Mouse (Mus musculus) retina, postnatal 7 days (tissue): ENCODE measurements around the gene Tchp.

Experiments
- DNase-seq: peaks from one replicate; pipeline ENCODE4 v3.0.0-alpha.2; 2012; ENCODE audit warnings: low read depth, low spot score

Gene Tchp

DNA sequence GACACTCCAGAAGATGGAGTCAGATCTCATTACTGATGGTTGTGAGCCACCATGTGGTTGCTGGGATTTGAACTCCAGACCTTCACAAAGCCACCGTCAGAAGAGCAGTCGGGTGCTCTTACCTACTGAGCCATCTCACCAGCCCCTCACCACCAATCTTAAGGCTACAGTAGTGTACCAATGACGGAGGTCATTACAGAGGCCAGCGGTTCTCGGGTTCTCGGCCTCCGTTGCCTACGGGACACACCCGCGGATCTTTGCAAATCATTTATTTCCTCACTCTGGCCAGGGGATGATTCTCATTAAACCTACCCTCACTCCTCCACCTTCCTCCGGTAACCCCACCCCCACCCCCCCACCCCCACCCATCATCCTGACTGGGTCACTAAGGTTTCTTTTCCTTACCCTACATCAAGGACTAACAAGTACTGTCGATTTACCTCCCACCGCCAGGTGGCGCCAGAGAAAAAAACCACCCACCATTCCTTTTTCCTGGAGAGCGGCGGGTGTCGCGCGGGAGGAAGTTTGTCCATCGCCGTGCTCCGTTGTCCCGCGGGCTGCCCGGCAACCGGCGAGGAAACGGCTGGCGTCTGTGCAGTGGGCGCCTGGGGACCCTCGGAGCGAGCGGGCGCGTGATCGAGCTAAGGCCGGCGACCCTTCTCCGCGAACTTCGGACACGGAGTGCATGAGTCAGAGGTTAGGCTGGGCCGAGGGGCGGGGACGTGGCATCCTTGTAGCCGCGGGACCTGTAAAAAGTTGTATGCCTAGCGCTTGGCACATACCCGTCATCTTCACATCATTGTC, at the start of gene Tchp:
Tchp (plus strand) TSS at position 496 of the 804 bp plus-strand sequence.
- peak; percentile 94 for DNase-seq

DNA sequence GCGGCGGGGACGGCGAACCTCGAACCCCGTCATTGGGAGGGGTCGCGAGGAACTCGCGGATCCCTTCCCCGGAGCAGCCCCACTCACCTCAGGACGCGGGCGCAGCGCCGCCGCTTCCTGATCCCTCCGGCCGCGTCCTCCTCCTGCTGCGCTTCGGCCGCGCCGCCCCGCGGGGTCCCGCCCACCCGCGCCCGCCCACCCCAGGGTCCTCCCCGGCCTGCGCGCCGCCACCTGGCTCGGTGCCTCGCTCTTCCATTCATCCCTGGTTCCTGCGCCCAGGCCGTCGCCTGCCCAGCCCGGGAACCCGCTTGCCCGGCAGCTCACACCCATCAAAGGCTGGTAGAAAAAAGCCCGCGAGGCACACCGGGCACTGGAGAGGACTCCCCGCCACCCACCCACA, 49.3 kb upstream of the Tchp start, which contains the start of gene Trpv4:
Trpv4 (minus strand) TSS at position 167 of the 400 bp plus-strand sequence.
- no peak for DNase-seq

DNA sequence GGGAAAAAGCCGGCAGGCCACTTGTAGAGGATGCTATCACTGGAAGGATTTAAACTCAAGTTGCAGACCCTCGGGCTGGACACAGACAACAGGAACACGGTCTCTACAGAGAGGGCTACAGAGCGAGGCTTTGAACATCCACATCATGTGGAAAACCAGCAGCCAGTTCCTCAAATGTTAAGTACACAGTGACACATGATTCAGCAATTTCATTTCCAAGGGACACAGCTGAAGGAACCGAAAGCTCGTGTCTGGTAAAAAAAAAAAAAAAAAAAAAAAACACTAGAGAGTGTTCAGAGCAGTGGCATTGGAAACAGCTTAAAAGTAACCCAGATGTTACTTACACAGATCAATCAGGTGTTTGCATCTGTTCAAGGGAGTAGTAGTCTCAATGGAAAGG, 46.5 kb upstream of the Tchp start:
- no peak for DNase-seq

DNA sequence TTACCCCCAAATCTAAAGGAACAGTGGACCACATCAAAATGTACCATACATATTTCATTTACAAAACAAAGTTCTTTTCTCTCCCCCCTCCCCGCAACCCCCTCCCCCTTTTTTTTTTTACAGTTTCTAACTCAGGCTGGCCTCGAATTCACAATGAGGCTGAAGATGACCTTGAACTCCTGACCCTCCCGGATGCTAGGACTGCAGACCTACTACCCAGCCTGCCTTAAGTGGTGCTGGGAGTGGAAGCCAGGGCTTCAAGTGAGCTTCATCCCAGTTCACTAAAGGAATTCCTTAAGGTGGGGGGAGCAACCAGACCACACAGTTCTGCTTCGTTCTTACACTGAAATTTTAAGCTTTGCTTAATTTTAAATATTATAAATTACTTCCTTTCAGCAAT, 43.4 kb upstream of the Tchp start:
- DNase-seq, result no peak

DNA sequence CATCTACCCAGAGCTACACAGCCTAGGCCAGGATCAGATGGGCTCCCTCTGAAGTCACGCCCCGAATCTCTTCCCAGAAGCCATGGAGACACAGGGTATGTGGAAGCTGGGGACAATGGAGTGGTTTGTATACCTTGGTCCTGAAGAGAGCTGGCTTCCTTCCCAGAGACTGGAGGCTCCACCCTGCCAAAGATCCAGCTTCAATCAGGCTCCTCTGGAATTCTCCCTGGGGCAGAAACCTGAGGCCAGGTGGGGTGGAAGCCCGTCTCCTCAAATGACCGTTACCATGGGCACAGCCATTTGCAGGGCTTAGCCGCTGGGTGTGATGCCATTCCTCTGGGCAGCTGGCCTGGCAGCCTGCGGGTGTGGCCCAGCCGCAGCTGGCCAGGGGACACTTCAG, 42.8 kb upstream of the Tchp start:
- no peak for DNase-seq

DNA sequence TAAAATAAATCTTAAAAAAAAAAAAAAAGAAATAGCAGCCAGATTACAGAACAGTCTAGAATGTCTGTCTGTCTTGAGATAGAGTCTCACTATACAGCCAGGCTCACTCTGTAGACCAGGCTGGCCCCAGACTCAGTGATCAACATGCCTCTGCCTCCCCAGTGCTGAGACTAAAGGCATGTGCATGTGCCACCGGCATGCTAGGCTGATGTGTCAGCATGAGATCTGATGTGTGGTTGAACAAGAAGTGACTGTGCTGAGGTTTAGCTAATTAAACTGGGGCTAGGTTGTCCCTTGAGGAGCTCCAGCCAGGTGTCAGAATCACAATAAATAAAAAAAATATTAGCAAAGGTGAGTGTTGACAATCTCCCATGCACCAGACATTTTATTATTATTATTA, 40.9 kb upstream of the Tchp start:
- DNase-seq, result no peak

DNA sequence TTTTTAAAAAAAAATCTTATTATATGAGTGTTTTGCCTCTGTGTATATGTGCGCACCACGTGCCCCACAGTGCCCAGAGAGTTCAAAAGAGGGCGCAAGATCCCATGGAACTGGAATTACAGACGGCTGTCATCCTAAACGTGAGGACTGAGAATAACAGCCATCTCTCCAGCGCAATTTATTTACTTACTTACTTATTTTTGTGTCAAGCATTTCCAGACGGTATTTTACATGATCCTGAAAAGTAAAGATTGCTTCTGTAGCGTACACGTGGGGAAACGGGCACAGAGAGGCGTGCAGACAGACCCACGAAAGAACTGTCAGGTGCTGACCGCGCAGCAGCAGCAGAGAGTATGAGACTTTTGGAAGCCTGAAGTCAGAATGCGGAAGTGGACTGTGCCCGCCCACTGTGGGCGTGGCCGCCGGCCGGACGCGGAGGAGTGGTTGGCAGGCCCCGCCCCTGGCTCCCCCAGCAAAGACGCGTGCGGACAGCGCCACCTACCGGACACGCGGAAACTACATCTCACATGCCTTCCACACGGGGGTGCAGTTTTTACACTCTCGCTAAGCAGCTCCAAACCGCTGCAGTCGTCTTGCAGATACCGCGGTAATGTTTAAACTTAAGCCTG, 40.2 kb upstream of the Tchp start:
- peak; percentile 95 for DNase-seq

DNA sequence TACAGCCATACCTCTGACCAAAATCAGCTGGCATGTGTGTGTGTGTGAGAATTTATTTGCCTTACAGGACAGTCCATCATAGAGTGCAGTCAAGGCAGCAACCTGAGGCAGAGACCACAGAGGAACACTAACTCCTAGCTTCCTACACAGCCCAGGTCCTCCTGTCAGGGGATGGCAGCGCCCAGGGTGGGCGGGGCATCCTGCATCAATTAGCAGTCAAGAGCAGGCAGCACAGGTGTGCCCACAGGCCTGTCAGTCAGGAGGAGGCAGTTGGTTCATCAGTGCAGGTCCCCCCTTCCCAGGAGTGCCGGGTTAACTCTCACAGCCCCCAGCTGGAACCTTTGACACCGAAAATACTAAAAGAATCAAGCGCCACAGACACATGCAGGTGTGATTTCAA, 38.5 kb upstream of the Tchp start:
- DNase-seq, result no peak

DNA sequence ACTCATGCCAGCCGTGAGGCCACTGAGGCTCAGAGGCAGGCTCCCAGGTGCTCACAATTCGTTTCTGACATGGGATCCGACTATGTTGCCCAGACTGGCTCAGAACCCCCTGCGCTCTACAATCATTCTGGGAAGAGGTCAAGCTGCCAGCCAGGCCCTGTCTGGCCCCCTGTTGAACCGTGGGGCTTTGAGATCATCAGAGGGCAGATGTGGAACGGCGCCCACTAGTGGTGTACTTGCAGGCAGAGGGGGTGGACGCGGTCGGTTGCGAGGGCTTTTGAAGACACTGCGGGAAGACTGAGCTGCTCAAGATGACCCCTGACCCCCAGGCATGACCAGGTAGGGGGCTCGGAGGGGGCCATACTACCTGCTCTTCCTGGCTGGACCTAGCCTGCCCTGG, 34.4 kb upstream of the Tchp start:
- DNase-seq, result no peak

DNA sequence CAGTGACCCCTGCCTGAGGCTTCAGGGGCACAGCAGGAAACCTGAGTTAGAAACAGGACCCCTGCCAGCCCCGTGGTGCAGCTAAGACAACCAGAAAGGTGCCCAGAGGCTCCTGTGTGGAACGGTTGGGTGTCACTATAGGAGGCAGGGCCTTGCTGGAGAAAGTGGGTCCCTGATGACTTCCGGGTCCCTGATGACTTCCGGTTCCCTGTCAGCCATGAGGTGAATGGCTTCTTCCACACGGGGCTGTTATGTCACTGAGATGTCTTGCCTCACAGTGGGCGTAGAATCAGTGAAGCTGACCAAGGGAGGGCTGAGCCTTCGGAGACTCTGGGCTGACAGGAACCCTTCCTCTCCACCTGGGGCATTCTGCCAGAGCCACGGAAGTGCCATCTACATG, 33.0 kb upstream of the Tchp start:
- DNase-seq, result no peak

DNA sequence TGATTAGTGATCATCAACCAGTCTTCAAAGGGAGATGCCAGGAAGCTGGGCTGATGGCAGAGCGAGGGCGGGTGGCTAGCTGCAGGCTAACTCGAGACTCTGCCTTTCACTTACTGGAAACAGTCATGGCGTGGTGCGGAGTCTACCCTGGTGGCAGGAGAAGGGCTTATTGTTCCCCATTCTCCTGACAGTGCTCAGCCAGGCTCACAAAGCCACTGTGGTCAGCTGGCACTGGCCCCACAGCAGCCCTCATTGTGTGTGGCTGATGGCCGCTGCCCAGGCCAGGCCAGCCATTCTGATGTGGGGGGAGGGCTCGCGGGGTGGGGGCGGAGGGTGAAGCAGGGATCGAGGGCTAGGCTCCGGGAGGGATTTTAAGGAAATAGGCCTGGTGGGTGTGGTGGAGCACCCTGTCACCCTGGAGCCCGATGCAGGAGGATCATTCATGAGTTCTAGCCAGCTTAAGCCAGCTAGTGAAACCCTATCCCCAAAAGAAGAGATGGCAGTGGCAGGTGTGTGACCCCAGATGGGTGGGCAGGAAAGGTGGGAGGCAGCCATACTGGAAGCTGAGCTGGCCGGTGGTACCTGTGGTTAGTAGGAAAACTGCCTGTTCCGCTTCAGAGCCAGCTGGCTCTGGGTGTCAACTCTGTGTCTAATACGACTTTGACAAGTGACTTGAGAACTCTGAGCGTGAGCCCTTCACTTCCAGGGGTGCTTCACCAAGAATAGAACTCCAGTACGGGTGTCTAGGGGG, 27.5 kb upstream of the Tchp start:
- DNase-seq, result no peak

DNA sequence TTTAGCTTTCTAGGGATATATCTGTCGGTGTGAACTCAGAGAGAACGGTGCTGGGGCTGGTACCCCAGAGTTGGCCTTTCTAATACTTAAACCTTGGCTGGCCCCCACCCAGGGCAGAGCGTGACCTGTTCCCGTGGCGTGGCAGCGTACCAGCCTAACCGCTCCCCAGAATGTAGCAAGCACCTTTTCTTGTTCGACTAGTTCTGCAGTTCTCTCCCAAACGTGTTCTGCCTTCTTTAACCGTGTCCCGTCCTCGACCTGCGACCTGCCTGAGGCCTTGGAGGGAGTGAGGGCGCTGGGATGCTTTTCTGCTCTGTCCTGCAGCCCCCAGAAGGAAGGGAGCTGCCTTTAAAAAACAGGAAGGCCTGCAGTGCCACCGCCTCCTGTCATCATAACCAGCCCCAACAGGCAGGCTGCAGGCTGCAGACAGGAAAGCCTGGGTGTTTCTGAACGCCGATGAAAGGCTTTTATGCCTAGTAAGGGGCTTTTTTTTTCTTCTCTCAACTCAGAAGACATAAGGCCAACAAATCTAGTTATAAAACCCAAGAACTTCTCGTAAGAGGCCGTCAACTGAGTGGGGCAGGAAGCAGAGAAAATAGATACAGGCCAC, 26.8 kb upstream of the Tchp start:
- no peak for DNase-seq

DNA sequence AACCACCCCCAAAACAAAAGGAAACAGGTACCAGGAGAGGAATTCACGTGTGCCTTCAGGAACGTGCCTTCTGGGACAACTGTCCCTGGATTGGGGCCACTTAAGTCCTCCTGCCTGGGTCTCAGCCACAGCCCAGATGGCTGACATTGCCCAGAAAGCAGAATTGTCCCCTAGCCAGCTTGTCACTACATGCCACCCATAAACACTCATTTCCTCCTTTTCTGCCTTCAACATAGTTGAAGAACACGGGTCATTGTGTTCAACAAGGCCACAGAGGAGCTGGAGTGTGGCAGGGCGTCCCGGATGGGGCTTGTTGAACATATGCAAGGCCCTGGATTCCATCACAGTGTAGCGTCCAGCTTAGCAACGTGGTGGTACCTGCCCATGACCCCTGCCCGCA, 25.8 kb upstream of the Tchp start:
- no peak for DNase-seq

DNA sequence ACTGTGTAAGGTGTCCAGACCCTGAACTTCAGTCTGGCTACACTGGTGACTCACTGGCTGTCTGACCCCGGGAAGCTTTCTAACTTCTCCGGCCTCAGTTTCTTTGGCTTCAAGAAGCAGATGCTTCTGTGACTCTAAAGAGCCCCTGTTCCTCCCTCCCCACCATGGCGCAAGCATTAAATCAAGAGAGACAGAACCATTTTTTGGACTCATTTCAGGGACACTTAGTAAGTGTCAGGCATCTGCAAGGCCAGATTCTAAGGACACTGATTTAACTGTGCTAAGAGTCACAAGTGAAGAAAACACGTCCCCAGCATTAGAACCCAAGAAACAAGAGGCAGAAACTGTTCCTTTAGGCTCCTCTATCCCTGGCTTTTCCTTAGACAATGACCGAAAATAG, 21.6 kb upstream of the Tchp start:
- DNase-seq, result no peak

DNA sequence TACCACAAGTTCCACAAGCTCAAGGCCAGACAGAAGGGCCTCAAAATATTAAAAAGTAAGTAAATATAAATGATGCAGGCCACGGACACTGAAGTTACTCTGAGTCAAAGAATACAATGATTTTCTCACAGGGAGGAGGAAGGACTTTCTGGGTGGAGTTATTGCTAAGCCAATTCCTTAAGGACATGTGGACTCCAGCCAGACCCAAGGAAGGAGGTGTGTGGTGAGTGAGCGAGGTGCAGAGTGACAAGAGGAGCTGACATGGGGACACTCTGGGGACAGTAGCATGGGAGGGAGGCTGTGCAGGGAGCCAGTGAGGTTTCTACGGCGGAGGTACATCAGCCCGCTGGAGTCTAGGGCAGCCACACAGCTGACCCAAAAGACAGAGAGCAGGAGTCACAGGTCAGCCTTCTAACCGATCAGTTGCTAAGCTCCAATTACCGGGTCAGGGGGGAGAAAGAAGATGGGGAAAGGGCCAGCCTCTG, 20.8 kb upstream of the Tchp start:
- no peak for DNase-seq

DNA sequence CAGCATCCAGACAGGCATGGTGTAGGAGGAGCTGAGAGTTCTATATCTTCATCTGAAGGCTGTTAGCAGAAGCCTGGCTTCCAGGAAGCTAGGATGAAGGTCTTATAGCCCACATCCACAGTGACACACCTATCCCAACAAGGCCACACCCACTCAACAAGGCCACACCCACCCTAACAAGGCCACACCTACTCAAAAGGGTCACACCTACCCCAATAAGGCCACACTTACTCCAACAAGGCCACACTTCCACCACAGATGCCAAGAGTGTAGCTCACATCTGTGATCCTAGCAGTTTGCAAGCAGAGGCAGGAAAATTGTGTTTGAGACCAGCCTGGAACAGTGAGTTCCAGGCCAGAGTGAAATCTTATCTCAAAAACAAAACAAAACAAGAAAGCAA, 19.7 kb upstream of the Tchp start:
- no peak for DNase-seq

DNA sequence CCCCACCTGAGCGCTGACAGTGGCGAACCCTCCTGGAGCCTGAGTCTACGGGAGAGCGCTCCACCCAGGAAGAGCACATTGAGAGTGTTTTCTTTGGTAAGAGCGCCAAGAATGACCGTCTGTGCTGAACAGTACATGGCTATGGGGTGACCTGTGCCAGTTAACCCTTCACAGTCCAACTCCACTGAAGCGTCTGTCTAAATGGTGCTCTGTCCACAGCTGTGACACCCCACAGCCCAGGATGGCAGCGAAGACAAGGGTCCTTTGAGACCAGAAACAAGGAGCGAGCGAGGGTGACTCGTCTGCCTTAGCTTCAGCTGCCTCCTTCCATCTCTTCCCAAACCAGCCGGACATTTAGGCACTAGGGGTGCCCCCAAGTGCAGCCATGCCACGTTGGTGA, 18.9 kb upstream of the Tchp start:
- DNase-seq, result no peak

DNA sequence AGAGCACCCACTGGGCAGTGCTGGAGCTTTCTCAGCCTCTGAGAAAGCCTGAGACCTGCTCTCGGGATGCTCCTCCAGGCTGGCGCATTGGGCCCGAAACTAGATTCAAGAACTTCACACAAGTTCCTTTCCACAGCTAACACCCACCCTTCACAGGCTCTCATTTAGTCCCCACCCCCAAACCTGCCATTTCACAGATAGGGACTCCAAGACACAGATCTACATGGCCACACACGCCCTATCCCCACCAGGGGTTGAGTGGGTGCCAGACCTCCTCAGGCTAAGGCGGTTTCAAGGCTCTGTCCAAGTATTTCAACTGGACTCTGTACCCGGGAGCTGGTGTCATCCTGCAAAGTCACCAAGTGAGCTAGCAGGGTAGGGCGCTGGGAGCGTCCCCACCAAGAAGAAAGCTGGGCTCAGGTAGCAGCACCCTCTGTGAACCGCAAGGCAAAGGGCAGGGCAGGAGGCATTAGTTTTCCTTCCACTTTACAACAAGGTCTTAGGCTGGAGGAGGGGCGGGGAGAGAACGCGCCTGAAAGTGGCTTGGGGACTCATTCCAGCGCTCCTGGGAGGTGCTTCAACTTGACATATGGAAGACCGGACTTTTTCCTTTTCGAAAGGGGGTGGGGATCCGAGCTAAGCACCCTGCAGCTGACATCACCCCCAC, 17.7 kb upstream of the Tchp start:
- DNase-seq, result no peak

DNA sequence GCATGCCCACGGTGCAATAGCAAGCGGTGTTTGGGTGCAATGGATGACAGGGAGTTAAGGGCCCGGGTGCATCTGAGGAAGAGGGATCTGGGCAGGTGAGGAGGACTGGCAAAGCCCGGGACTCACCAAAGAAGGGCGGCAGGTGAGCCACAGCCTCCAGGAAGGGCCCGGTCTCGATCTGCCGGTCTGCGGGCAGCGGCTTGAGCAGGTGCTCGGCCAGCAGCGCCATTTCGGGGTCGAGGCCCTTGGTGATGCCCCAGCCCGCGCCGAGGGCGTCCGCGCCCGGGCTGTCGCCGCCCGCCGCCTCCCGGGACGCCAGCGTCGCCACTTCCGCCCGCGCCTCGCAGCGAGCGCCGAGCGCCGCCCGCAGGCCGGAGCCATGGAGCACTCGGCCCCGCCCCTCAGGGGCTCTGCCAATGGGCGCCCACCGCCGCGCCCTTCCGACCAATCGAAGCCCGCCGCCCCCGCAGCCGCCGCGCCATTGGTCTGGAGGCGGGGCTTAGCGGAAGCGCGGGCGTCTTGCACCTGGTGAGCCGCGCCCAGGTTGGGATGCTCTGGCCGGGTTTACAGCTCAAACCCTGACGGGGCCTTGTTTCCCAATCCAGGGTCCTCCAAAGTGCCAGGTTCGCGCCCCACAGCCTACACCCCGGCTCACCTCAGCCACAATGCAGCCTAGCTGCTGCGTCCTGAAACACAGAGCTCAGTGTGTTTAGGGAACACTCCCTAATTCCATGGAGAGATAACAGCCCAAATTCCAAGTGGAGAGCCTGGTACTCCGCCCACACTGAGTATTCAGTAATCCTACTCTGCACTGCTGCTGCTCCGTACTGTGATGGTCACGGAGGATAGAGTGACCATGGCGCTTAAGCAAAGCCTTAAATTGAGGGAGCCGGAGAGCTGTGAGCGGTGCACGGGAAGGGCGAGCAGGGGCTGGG, 16.7 kb upstream of the Tchp start, which contains the start of gene Gltp:
Gltp (minus strand) TSS at position 352 of the 935 bp plus-strand sequence.
- DNase-seq, result peak; percentile 84

DNA sequence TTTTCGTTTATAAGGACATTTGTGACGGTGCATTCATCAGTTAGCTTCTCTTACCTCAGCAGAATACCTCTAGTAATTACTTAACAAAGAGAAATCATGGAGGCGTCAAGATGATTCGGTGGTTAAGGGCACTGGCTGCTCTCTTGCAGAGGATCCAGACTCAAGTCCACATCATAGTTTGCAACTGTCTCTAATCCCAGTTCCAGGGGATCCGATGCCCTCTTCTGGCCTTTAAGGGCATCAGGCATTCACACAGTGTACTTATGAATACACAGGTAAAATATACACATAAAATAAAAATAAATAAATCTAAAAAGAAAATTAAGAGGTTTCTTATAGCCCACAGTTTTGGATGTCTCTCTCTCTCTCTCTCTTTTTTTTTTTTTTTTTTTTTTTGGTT, 11.8 kb upstream of the Tchp start:
- DNase-seq, result no peak
